Mouse (Mus musculus): ENCODE data around the gene Tnfrsf1a.

GRCm38 (mm10) chr6:125353655-125354054 lies 4.5 kb downstream of the Tnfrsf1a start:
- no peak for TF ChIP-seq CTCF (IDR thresholded peaks at IDR 0.05; ENCODE audit: low read depth, low read length)
- TF ChIP-seq POLR2A (IDR thresholded peaks at IDR 0.05; ENCODE audit: extremely low read depth, insufficient read depth, low read length) = no peak

Data from liver, adult 2 months (tissue).